Mouse (Mus musculus): ENCODE measurements at regions not wholly inside any gene's neighbourhood (a gene's known extent, or its start where the extent isn't known, plus 50 kb on each side); places are given as distances from the start of the nearest gene placed in this dataset.

DNA sequence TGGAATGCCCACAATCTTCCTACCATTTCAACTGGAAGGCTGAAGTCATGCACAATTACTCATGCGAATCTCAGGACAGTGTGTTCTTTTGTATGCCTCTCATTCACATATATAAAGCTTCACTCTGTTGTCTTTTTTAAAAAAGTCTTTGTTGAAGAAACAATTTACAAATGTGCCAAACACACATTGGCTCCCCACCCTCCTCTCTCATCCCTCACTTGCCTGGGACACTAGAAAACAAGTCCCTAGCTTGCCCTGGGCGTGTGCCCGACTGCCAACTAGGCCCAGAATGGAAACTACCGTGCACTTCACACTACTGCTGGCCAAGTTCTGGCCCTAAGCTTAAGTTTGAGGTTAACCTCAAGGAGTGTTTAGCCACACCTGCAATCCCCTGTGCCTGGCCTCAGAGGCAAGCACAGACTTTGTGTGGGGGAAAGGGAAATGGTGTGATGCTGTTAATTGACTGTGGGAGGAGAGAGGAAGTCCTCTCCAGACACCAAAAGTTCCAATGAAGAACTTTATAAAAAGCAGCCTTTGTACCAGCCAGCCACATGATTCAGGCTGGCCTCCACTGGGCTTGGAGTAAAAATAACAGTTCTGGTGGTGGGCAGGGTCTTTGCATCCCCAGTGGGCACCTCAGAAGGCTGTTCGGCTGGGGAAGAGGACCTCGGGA, 70.2 kb upstream of the Picalm start:
- peak; percentile 60 to 76 for DNase-seq

DNA sequence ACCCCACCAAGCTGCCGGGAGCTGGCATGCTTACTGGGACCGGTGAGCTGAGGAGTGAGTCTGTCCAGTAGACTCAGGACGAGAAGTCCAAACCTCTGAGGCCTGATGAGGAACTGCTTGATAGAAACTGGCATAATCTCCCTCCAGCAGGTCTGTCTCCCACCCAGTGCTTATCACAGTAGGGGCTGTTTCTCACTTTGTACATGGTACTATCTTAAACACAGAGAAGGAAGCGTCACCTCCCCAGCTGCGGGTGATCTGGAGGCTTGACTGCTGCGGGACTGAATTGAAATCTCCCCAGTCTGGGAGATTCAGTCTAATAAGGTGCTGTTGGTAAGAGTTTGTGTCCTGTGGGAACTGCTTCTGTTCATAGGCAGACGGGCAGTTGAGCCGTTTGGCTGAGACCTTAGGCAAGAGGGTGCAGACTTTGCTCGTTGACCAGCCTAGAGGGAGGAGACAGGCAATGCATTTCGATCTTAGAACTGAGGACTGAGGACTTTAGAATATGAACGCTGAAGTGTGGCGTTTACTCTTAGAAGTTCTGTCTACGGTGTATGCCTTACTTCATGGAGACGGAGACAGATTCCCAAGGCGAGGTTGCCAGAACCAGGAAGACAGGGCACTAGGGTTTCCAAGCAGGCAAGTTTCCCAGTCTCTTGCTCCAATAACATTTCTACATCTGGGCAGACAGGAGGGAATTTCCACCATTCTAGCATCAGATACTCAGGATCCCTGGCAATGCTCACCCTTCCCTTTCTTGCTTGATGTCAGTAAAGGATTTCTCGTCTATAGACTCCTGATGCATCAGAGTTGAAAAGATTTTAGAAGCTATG, 69.5 kb upstream of the Picalm start:
- DNase-seq = peak; percentile 63 to 80

GRCm38 (mm10) chr7:90061701-90062100, 68.3 kb upstream of the Picalm start:
- no peak for DNase-seq

- DNase-seq = no peak
Observed at GRCm38 (mm10) chr7:90062874-90063273, 67.1 kb upstream of the Picalm start.

DNA sequence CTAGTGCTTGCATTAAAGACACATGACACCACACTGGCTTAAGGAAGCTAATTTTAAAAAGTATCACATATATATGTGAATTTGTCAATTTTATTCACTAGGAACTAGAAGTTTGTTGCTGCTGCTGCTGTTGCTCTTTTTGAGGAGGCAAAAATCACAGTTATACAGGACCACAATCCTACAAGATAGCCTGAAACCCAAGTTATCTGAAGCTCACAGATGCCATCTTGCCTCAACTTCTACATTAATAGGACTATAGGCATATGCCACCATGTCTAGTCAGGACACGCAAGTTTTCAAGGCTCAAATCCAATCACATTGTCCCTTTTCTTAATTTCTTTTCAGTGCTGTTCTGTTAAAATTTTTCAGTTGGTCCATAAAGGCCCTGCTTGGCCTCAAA, 65.8 kb upstream of the Picalm start:
- DNase-seq = no peak

DNA sequence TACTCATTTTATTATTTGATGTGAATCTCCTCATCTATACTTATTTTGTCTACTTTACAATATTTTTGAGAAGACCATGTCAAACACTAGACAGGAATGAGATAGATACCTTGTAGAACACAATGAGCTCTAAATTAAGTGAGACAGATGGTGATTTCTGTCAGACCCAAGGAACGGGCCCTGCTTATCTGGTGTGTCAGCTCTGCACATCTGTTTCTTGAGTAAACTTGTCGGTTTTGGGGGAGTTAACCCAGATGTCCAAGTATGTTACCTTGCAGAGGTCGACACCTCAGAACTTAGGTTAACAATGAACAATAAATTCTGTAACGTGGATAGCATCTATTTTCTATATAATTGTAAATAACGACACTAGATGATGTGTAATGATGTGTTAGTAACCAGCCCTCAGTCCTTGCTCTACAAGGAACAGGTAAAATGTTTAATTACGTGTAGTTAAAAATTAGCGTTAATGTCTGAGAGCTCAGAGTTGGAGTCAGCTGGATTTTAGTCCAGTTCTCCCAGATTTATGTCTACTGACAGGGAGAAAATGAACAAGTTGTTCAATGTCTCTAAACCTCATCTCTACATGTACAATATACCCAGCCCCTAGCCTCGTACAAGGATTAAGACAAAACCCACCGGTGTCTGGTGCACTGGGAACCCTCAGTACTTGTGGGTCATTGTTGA, 64.6 kb upstream of the Picalm start:
- DNase-seq = peak in 1 of 2 experiments; percentile 28

DNA sequence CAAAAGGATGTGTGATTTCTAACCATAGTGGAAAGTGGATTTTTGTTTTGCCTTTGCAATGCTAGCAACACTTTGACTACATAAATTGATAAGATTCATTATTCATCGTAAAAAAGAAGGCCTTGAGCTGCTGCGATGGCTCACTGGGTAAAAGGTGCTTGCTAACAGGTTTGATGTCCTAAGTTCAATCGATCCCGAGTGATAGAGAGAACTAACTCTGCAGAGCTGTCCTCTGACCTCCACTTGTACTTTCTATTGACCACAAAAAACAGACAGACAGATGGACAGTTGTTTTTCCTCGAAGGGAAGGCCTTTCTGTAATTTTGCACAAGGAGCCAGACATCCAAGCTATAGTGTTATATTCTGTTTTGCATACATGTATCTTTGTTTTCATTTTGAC, 63.7 kb upstream of the Picalm start:
- no peak for DNase-seq

GRCm38 (mm10) chr7:90067961-90068665, 61.9 kb upstream of the Picalm start:
- DNase-seq = peak in 1 of 2 experiments; percentile 55

DNA sequence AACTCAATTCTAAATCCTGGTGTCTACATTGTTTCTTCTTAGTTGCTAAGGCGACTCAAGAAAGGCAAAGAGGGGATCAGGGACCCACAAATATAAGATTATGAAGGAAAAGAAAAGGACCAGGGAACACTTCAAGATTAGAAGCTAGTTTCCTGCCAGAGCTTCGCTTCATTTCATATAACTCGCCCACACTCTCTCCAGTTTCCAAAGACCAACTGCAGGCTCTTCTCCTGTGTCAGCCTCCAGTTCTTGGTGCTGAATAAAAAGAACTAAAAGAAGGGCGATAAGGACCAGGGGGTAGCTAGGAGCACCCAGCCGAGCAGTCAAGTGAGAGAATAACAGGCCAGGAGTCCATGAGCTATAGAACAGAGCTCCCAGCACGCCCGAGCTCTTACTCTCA, 59.7 kb upstream of the Picalm start:
- no peak for DNase-seq

- DNase-seq = no peak
Observed at GRCm38 (mm10) chr7:90073865-90074264, 56.1 kb upstream of the Picalm start.

DNA sequence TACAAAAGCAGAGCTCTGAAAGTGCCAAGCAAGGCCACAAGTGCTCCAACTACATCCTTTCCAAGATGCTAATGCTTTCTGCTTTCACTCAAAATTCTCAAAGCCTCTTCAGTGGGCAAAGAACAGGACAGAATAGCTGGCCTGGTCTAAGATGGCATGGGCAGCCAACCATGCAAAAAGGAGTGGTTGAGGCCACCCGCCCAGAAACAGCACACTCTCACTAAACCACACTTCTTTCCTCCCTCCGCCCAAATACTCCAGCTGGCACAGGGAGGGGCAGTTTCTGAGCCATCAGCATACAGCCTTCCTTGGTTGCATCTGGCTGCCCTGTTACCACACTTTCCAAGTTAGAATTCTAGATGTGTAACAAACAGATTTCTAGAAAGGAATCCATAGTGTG, 55.4 kb upstream of the Picalm start:
- peak; percentile 44 to 59 for DNase-seq

DNA sequence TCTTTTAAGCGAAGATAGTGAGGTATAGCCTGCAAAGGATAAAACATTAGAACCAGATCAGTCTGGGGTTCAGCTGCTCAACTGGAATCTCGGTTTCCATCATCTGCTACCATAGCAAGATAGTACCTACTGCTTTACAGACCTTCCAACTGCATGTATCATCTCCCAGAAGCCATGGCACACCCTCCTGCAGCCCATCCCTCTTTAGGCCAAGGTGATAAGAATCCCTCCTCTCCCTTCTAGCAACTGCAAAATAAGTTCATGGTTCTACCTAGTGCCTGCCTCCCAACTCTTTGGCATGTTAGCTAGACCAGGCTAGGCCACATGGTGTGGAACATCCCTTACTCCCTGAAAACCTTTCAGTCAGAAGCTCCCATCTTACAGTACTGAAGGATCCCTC, 52.4 kb upstream of the Picalm start:
- DNase-seq = no peak

DNA sequence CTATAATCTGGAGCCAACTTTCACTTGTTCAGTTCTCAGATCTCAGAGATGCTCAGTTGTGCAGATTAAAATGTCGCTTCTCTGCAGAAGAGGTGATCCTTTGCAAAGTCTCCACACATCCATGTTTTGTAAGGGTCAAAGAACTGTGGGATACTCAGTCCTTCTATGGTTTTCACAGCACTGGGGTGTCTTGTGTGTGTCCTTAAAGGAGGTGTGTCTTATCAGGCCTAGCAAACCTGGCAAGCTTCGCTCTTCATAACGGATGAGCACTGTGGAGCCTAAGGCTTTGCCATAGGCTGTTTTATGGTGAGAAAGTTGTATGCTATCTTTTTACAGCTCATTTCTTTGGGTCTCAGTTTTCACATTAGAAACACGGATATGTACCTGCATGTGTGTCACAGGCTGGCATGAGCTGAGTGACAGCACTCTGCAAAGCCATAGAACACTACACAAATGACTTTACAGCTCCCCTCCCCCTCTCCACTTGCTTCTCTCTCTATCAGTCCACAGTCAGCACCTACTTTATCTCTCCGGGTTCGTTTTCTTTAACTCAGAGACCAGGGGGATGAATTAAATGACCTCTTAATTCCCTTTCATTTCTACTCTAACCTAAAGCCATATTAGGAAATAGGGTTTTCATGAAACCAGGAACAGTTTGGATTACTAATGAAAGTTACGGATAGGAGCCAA, 49.8 kb upstream of the Picalm start:
- DNase-seq = no peak

Data from kidney, postnatal 36 days (tissue).